Mouse (Mus musculus): ENCODE results near the gene Phf3. TPM values are rescaled to one million over a fixed set of nuclear protein-coding genes. Genes with fewer than 3 reads are reported as not detected.

The Phf3 gene
- polyA plus RNA-seq, 1 experiment from 2014 or later: 56.9 TPM

DNA sequence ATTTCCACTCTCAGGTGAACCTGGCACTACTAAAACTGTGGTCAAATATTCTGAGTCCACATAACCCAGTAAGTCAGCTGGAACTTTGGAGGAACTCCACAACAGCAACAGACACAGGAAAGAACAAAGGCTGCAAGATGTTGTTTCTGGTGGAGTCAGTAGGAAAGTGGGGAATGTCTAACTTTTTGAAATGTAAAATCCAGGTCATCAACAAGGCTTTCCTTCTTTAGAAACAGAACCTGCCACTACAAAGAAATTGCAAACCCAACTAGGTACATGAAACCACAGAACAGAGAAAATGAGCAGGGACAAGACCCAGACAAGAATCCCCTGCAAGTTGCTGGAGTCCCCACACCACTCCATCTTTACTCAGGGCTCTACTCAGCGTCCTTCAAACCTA, 26.0 kb downstream of the Phf3 start:
- no peaks in the 10 kb centered on the region for H3K27me3 ChIP-seq (ENCODE audit: control insufficient read depth, insufficient read depth, low read length)
- WGBS: 55% methylated on average over 1 of the region's 1 CpGs
- DNase-seq (ENCODE audit: low spot score) (no peak), ATAC-seq (ENCODE audit: low FRiP score) (no peak)
- H3K9me3 ChIP-seq (ENCODE audit: control insufficient read depth, low read length): no peaks in the 10 kb centered on the region
- no peaks in the 10 kb centered on the region for H3K4me1 ChIP-seq (replicated peaks; ENCODE audit: control insufficient read depth, insufficient read depth, low read length)
- no peak overlapping the region for H3K4me3 ChIP-seq (replicated peaks; ENCODE audit: low read length)
- no peak overlapping the region for H3K9ac ChIP-seq
- no peaks in the 10 kb centered on the region for H3K36me3 ChIP-seq (replicated peaks; ENCODE audit: control insufficient read depth, insufficient read depth)
- no peak overlapping the region for H3K27ac ChIP-seq
- H3K4me2 ChIP-seq (replicated peaks): no peak overlapping the region

DNA sequence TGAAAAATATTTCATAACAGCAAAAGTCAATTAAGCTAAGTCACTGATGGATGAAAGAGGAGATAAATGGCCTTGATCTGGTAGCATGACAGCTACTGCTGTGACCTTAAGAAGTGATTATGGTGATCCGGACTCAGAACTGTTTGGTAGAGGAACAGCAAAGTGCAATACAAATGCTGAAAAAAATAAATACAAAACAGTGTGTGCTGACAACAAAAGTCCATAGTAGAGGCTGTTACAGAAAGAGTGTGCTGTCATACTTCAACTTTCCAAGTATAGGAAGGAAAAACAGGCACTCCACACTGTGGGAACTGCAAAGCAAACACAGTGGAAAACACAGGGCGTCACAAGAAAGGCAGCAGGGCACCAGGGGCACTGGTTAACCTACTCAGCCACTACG, 34.1 kb downstream of the Phf3 start:
- WGBS: 56% methylated on average over 3 of the region's 3 CpGs
- no peak overlapping the region for H3K27ac ChIP-seq
- no peaks in the 10 kb centered on the region for H3K9me3 ChIP-seq (ENCODE audit: control insufficient read depth, low read length)
- no peaks in the 10 kb centered on the region for H3K27me3 ChIP-seq (ENCODE audit: control insufficient read depth, insufficient read depth, low read length)
- no peak overlapping the region for H3K9ac ChIP-seq
- peaks cover 7% of the 10 kb centered on the region for H3K36me3 ChIP-seq (replicated peaks; ENCODE audit: control insufficient read depth, insufficient read depth)
- DNase-seq (ENCODE audit: low spot score) (no peak), ATAC-seq (ENCODE audit: low FRiP score) (no peak)
- no peaks in the 10 kb centered on the region for H3K4me1 ChIP-seq (replicated peaks; ENCODE audit: control insufficient read depth, insufficient read depth, low read length)
- H3K4me3 ChIP-seq (replicated peaks; ENCODE audit: low read length): no peak overlapping the region
- no peak overlapping the region for H3K4me2 ChIP-seq (replicated peaks)

DNA sequence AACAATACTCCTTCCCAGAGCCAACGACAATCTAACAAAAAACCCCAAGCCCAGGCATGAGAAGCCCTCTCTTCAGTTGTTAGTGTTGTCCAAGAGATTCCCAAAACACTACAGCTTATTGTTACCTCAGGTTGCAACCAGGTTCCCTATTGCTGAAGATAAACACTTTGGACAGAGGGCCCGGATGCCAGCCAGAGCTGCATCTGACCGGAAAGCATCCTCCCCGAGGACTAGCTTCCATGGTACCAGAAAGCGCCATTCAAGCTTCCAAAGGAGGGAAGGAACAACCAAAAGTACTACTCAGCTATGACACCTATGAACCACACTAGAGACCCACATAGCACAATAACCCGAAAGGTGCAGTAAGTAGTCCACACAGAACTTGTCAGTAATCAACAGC, 38.2 kb downstream of the Phf3 start:
- no peak overlapping the region for H3K4me2 ChIP-seq (replicated peaks)
- peaks cover 12% of the 10 kb centered on the region for H3K36me3 ChIP-seq (replicated peaks; ENCODE audit: control insufficient read depth, insufficient read depth)
- no peak for DNase-seq (ENCODE audit: low spot score)
- H3K27ac ChIP-seq: no peak overlapping the region
- no peak for ATAC-seq (ENCODE audit: low FRiP score)
- H3K4me3 ChIP-seq (replicated peaks; ENCODE audit: low read length): no peak overlapping the region
- no peaks in the 10 kb centered on the region for H3K9me3 ChIP-seq (ENCODE audit: control insufficient read depth, low read length)
- 95% methylated on average over 6 of the region's 6 CpGs for WGBS
- H3K27me3 ChIP-seq (ENCODE audit: control insufficient read depth, insufficient read depth, low read length): no peaks in the 10 kb centered on the region
- H3K9ac ChIP-seq: no peak overlapping the region
- no peaks in the 10 kb centered on the region for H3K4me1 ChIP-seq (replicated peaks; ENCODE audit: control insufficient read depth, insufficient read depth, low read length)

DNA sequence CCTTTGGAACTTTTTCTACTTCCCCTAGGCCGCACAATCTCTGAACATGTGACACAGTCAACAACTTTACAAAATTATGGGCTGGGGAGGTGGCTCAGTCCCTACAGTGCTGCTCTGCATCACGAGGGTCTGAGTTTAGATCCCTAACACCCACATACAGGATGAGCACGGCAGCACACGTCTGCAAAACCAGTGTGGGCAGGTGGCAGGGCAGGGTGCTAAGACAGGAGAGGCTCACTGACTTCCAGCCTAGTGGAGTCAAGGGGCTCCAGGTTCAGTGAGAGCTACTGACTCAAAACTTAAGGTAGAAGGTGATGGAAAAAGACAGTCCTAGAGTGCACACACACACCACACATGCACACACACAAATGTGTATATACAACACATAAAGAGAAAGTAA, 40.9 kb downstream of the Phf3 start:
- WGBS: 91% methylated on average over 4 of the region's 4 CpGs
- H3K9ac ChIP-seq: no peak overlapping the region
- DNase-seq (ENCODE audit: low spot score) (no peak), ATAC-seq (ENCODE audit: low FRiP score) (no peak)
- H3K4me3 ChIP-seq (replicated peaks; ENCODE audit: low read length): no peak overlapping the region
- H3K9me3 ChIP-seq (ENCODE audit: control insufficient read depth, low read length): no peaks in the 10 kb centered on the region
- no peaks in the 10 kb centered on the region for H3K27me3 ChIP-seq (ENCODE audit: control insufficient read depth, insufficient read depth, low read length)
- H3K36me3 ChIP-seq (replicated peaks; ENCODE audit: control insufficient read depth, insufficient read depth): peaks cover 27% of the 10 kb centered on the region
- no peaks in the 10 kb centered on the region for H3K4me1 ChIP-seq (replicated peaks; ENCODE audit: control insufficient read depth, insufficient read depth, low read length)
- H3K4me2 ChIP-seq (replicated peaks): no peak overlapping the region
- H3K27ac ChIP-seq: no peak overlapping the region

DNA sequence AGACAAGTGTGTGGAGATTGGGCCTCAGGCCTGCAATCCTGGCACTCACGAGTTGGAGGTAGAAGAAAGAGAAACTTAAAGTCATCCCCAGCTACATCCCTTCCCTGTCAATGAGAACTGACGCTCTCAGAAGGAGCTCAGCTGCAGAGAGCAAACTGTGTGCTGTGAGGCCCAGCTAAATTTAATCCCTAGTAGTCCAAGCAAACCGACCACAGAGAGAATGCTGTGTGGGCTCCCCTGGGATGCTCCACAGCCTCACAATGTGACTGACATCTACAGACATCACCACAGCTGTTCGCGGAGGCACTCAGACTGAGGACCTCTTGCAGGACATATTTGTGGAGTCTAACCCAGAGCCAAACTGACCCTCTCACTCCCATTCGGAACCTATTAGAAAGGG, 54.3 kb downstream of the Phf3 start:
- H3K27me3 ChIP-seq (ENCODE audit: control insufficient read depth, insufficient read depth, low read length): no peaks in the 10 kb centered on the region
- H3K9me3 ChIP-seq (ENCODE audit: control insufficient read depth, low read length): no peaks in the 10 kb centered on the region
- no peak overlapping the region for H3K27ac ChIP-seq
- H3K9ac ChIP-seq: no peak overlapping the region
- peaks cover 59% of the 10 kb centered on the region for H3K36me3 ChIP-seq (replicated peaks; ENCODE audit: control insufficient read depth, insufficient read depth)
- no peak overlapping the region for H3K4me3 ChIP-seq (replicated peaks; ENCODE audit: low read length)
- no peaks in the 10 kb centered on the region for H3K4me1 ChIP-seq (replicated peaks; ENCODE audit: control insufficient read depth, insufficient read depth, low read length)
- H3K4me2 ChIP-seq (replicated peaks): no peak overlapping the region
- DNase-seq (ENCODE audit: low spot score) (no peak), ATAC-seq (ENCODE audit: low FRiP score) (no peak)
- 84% methylated on average over 6 of the region's 6 CpGs for WGBS

DNA sequence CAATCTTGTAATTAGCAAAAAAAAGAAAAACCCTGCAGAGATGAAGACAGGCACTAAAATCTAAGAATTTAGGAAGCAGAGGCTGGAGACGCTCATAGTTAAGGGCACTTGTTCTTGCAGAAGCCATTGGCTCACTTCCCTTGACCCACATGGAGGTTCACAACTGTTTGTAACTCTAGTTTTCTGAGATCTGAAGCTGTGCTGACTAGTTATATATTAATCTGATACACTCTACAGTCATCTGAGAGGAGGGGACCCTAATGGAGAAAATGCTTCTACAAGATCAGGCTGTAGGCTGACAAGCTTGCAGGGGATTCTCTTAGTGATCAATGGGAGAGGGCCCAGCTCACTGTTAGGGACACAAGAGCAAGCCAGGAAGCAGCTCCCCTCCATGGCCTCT, 58.1 kb downstream of the Phf3 start:
- Histone ChIP-seq H3K4me2 (replicated peaks) (no peak overlapping the region), H3K27me3 (ENCODE audit: control insufficient read depth, insufficient read depth, low read length) (no peaks in the 10 kb centered on the region), H3K36me3 (replicated peaks; ENCODE audit: control insufficient read depth, insufficient read depth) (peaks cover 78% of the 10 kb centered on the region), H3K9me3 (ENCODE audit: control insufficient read depth, low read length) (no peaks in the 10 kb centered on the region), H3K4me3 (replicated peaks; ENCODE audit: low read length) (no peak overlapping the region), H3K9ac (no peak overlapping the region), H3K4me1 (replicated peaks; ENCODE audit: control insufficient read depth, insufficient read depth, low read length) (no peaks in the 10 kb centered on the region), H3K27ac (no peak overlapping the region)
- DNase-seq (ENCODE audit: low spot score) (no peak), ATAC-seq (ENCODE audit: low FRiP score) (no peak)
- 100% methylated on average over 1 of the region's 1 CpGs for WGBS

DNA sequence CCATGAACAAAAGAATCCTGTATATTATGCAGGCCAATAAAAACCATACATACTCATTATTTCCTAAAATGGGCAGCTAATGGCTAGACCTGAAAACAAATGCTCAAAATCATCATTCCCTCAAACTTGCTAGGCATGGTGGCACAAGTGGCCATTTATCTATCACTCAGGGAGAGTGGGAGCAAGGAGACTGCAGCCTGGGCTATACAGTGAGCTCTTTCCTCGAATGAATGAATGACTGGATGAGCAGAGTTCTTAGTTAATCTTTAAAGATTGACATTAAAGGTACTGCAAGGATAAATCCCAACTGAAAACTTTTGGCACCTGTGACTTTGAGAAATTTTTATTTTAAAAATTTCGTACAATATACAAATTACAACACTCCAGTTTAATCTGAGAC, 58.7 kb downstream of the Phf3 start:
- WGBS: 87% methylated on average over 2 of the region's 2 CpGs
- no peak overlapping the region for H3K4me3 ChIP-seq (replicated peaks; ENCODE audit: low read length)
- H3K27me3 ChIP-seq (ENCODE audit: control insufficient read depth, insufficient read depth, low read length): no peaks in the 10 kb centered on the region
- no peaks in the 10 kb centered on the region for H3K9me3 ChIP-seq (ENCODE audit: control insufficient read depth, low read length)
- H3K27ac ChIP-seq: no peak overlapping the region
- H3K4me1 ChIP-seq (replicated peaks; ENCODE audit: control insufficient read depth, insufficient read depth, low read length): no peaks in the 10 kb centered on the region
- no peak for DNase-seq (ENCODE audit: low spot score)
- no peak overlapping the region for H3K4me2 ChIP-seq (replicated peaks)
- ATAC-seq (ENCODE audit: low FRiP score): no peak
- H3K36me3 ChIP-seq (replicated peaks; ENCODE audit: control insufficient read depth, insufficient read depth): peaks cover 78% of the 10 kb centered on the region
- H3K9ac ChIP-seq: no peak overlapping the region

DNA sequence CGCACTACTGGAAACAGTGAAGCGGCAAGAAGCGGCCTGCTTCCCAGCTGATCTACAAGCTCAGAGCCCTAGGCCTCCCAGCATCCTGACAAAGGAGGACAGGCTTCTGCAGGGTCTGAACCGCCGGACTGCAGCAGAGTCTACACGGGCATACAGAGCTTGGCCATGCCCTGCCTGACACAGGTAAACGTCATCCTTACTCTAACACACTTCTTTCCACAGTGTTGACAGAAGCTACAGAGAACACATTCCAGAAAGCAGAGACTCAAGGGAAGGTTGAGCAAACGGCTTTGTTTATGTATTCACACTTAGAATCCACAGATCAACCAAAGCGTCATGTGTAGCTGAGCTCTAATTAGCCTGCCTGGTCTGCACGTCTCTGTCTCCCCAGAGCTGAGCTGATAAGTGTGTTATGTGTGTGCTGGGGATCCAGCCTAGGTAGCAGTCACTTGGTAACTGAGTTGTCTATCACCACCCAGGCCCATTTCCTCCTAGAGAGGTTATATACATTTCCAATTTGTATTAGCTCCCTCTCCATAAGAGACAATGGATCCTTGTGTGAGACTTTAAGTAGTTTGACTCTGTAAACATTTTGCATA, 65.5 kb downstream of the Phf3 start:
- Histone ChIP-seq H3K27me3 (ENCODE audit: control insufficient read depth, insufficient read depth, low read length) (no peaks in the 10 kb centered on the region), H3K4me3 (replicated peaks; ENCODE audit: low read length) (no peak overlapping the region), H3K9ac (no peak overlapping the region), H3K4me1 (replicated peaks; ENCODE audit: control insufficient read depth, insufficient read depth, low read length) (no peaks in the 10 kb centered on the region), H3K9me3 (ENCODE audit: control insufficient read depth, low read length) (no peaks in the 10 kb centered on the region), H3K4me2 (replicated peaks) (no peak overlapping the region), H3K27ac (no peak overlapping the region), H3K36me3 (replicated peaks; ENCODE audit: control insufficient read depth, insufficient read depth) (peaks cover 81% of the 10 kb centered on the region)
- DNase-seq (ENCODE audit: low spot score) (no peak), ATAC-seq (ENCODE audit: low FRiP score) (no peak)
- WGBS: 88% methylated on average over 10 of the region's 10 CpGs

DNA sequence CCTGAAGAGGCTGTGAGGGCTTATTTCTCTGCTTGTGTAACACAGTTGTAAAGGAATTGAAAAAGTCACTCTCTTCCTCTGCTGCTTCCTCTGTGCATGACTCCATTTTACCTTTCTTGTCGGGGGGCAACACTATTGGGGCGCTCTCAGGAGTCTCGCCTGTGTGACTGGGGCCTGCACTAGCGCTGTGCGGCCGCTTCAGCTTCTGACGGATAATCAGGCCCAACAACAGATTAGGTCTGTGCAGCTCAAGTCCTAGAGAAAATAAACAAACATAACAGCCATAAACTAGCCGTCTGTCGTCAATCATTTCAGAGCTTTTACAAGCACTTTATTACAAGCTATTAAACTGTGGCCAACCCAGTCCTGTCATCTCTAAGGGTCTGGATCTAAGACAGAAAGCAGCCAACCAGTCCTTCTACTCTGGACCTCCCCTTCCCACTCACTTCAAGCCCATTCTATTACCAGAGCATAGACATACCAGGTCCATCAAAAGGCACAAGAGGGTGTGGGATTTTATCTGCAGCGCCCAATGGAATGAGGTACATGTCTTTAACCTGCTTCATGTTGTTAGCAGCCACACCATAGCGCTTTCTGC, 67.9 kb downstream of the Phf3 start:
- no peak overlapping the region for H3K4me2 ChIP-seq (replicated peaks)
- no peaks in the 10 kb centered on the region for H3K9me3 ChIP-seq (ENCODE audit: control insufficient read depth, low read length)
- H3K27me3 ChIP-seq (ENCODE audit: control insufficient read depth, insufficient read depth, low read length): no peaks in the 10 kb centered on the region
- no peak overlapping the region for H3K4me3 ChIP-seq (replicated peaks; ENCODE audit: low read length)
- peaks cover 74% of the 10 kb centered on the region for H3K36me3 ChIP-seq (replicated peaks; ENCODE audit: control insufficient read depth, insufficient read depth)
- H3K4me1 ChIP-seq (replicated peaks; ENCODE audit: control insufficient read depth, insufficient read depth, low read length): no peaks in the 10 kb centered on the region
- no peak overlapping the region for H3K27ac ChIP-seq
- no peak overlapping the region for H3K9ac ChIP-seq
- ATAC-seq (ENCODE audit: low FRiP score): no peak
- WGBS: 94% methylated on average over 11 of the region's 11 CpGs
- no peak for DNase-seq (ENCODE audit: low spot score)

DNA sequence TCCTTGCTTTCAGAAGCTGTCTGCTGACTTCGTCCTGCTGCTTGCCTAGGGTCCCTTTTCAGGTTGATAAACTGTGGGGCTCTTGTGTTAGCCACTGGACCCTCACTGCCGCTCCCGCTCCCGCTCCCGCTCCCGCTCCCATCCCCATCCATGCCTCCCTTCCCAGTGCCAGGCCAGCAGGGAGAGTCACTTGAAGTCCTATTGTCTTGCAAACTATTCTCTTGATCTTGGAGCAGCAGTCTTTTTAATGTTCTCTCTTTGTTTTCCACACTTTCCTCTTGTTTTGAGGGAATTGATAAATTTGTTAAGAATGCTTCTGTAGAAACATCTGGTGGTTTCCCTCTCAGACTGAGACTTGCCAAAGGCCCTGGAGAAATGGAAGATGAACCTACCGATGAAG, 68.8 kb downstream of the Phf3 start:
- H3K9ac ChIP-seq: no peak overlapping the region
- DNase-seq (ENCODE audit: low spot score) (no peak), ATAC-seq (ENCODE audit: low FRiP score) (no peak)
- H3K4me3 ChIP-seq (replicated peaks; ENCODE audit: low read length): no peak overlapping the region
- 71% methylated on average over 7 of the region's 7 CpGs for WGBS
- no peaks in the 10 kb centered on the region for H3K4me1 ChIP-seq (replicated peaks; ENCODE audit: control insufficient read depth, insufficient read depth, low read length)
- no peaks in the 10 kb centered on the region for H3K27me3 ChIP-seq (ENCODE audit: control insufficient read depth, insufficient read depth, low read length)
- H3K9me3 ChIP-seq (ENCODE audit: control insufficient read depth, low read length): no peaks in the 10 kb centered on the region
- H3K36me3 ChIP-seq (replicated peaks; ENCODE audit: control insufficient read depth, insufficient read depth): peaks cover 66% of the 10 kb centered on the region
- H3K4me2 ChIP-seq (replicated peaks): no peak overlapping the region
- H3K27ac ChIP-seq: no peak overlapping the region

Data from hindbrain, embryonic 14.5 days (tissue).